Mouse (Mus musculus): Measurements from ENCODE around the gene Cpt1c. TPM values are rescaled to one million over a fixed set of nuclear protein-coding genes. Genes with fewer than 3 reads are reported as not detected.

Cpt1c gene
- polyA plus RNA-seq, 1 experiment: 5.5 TPM

- Histone ChIP-seq H3K79me2 (ENCODE audit: control insufficient read depth, insufficient read depth) (no peaks in the 10 kb centered on the region), H3K4me3 (ENCODE audit: insufficient read depth, poor library complexity, severe bottlenecking) (no peak overlapping the region), H3K36me3 (ENCODE audit: control insufficient read depth, insufficient read depth) (no peaks in the 10 kb centered on the region), H3K79me3 (ENCODE audit: low read depth) (no peaks in the 10 kb centered on the region), H3ac (ENCODE audit: control insufficient read depth, insufficient read length, low read depth) (no peak overlapping the region), H3K27me3 (ENCODE audit: control insufficient read depth, insufficient read depth, insufficient read length) (no peaks in the 10 kb centered on the region)
- TF ChIP-seq MAX (IDR thresholded peaks at IDR 0.05): no peak
- TF ChIP-seq USF1 (IDR thresholded peaks at IDR 0.05; ENCODE audit: low read depth): no peak
- TF ChIP-seq CTCF (IDR thresholded peaks at IDR 0.05; ENCODE audit: control insufficient read depth, insufficient read depth, insufficient read length): no peak
- TF ChIP-seq MYOG (IDR thresholded peaks at IDR 0.05; ENCODE audit: control insufficient read depth, extremely low read depth, insufficient read length): no peak
- no peak for TF ChIP-seq FOSL1 (IDR thresholded peaks at IDR 0.05; ENCODE audit: insufficient read depth, low read length, poor library complexity, severe bottlenecking)
- no peak for TF ChIP-seq MYOD1 (IDR thresholded peaks at IDR 0.05; ENCODE audit: control insufficient read depth, insufficient read length, low read depth)
- no peak for TF ChIP-seq CEBPB (IDR thresholded peaks at IDR 0.05; ENCODE audit: low read depth)
Measured at GRCm38 (mm10) chr7:44956266-44956665, 18.4 kb downstream of the Cpt1c start.

- no peaks in the 10 kb centered on the region for H3K79me3 ChIP-seq (ENCODE audit: low read depth)
- no peaks in the 10 kb centered on the region for H3K27me3 ChIP-seq (ENCODE audit: control insufficient read depth, insufficient read depth, insufficient read length)
- TF ChIP-seq CTCF (IDR thresholded peaks at IDR 0.05; ENCODE audit: control insufficient read depth, insufficient read depth, insufficient read length) (no peak), MYOD1 (IDR thresholded peaks at IDR 0.05; ENCODE audit: control insufficient read depth, insufficient read length, low read depth) (no peak), FOSL1 (IDR thresholded peaks at IDR 0.05; ENCODE audit: insufficient read depth, low read length, poor library complexity, severe bottlenecking) (no peak), CEBPB (IDR thresholded peaks at IDR 0.05; ENCODE audit: low read depth) (no peak), MYOG (IDR thresholded peaks at IDR 0.05; ENCODE audit: control insufficient read depth, extremely low read depth, insufficient read length) (no peak), USF1 (IDR thresholded peaks at IDR 0.05; ENCODE audit: low read depth) (no peak), MAX (IDR thresholded peaks at IDR 0.05) (no peak)
- H3K79me2 ChIP-seq (ENCODE audit: control insufficient read depth, insufficient read depth): no peaks in the 10 kb centered on the region
- H3K4me3 ChIP-seq (ENCODE audit: insufficient read depth, poor library complexity, severe bottlenecking): no peak overlapping the region
- H3K36me3 ChIP-seq (ENCODE audit: control insufficient read depth, insufficient read depth): no peaks in the 10 kb centered on the region
- no peak overlapping the region for H3ac ChIP-seq (ENCODE audit: control insufficient read depth, insufficient read length, low read depth)
Measured at GRCm38 (mm10) chr7:44955628-44956027, 19.0 kb downstream of the Cpt1c start.

- no peaks in the 10 kb centered on the region for H3K79me2 ChIP-seq (ENCODE audit: control insufficient read depth, insufficient read depth)
- H3K36me3 ChIP-seq (ENCODE audit: control insufficient read depth, insufficient read depth): no peaks in the 10 kb centered on the region
- no peak overlapping the region for H3K4me3 ChIP-seq (ENCODE audit: insufficient read depth, poor library complexity, severe bottlenecking)
- no peak overlapping the region for H3ac ChIP-seq (ENCODE audit: control insufficient read depth, insufficient read length, low read depth)
- TF ChIP-seq MYOD1 (IDR thresholded peaks at IDR 0.05; ENCODE audit: control insufficient read depth, insufficient read length, low read depth): no peak
- no peak for TF ChIP-seq MYOG (IDR thresholded peaks at IDR 0.05; ENCODE audit: control insufficient read depth, extremely low read depth, insufficient read length)
- TF ChIP-seq CTCF (IDR thresholded peaks at IDR 0.05; ENCODE audit: control insufficient read depth, insufficient read depth, insufficient read length): no peak
- no peak for TF ChIP-seq CEBPB (IDR thresholded peaks at IDR 0.05; ENCODE audit: low read depth)
- no peak for TF ChIP-seq FOSL1 (IDR thresholded peaks at IDR 0.05; ENCODE audit: insufficient read depth, low read length, poor library complexity, severe bottlenecking)
- no peak for TF ChIP-seq MAX (IDR thresholded peaks at IDR 0.05)
- no peak for TF ChIP-seq USF1 (IDR thresholded peaks at IDR 0.05; ENCODE audit: low read depth)
- H3K27me3 ChIP-seq (ENCODE audit: control insufficient read depth, insufficient read depth, insufficient read length): peaks cover 4% of the 10 kb centered on the region
- H3K79me3 ChIP-seq (ENCODE audit: low read depth): no peaks in the 10 kb centered on the region
Measured at GRCm38 (mm10) chr7:44954091-44954885, 20.4 kb downstream of the Cpt1c start.

- no peaks in the 10 kb centered on the region for H3K36me3 ChIP-seq (ENCODE audit: control insufficient read depth, insufficient read depth)
- H3ac ChIP-seq (ENCODE audit: control insufficient read depth, insufficient read length, low read depth): no peak overlapping the region
- TF ChIP-seq MYOG (IDR thresholded peaks at IDR 0.05; ENCODE audit: control insufficient read depth, extremely low read depth, insufficient read length): no peak
- TF ChIP-seq CEBPB (IDR thresholded peaks at IDR 0.05; ENCODE audit: low read depth): no peak
- no peak for TF ChIP-seq CTCF (IDR thresholded peaks at IDR 0.05; ENCODE audit: control insufficient read depth, insufficient read depth, insufficient read length)
- TF ChIP-seq USF1 (IDR thresholded peaks at IDR 0.05; ENCODE audit: low read depth): no peak
- no peak for TF ChIP-seq MAX (IDR thresholded peaks at IDR 0.05)
- no peak overlapping the region for H3K4me3 ChIP-seq (ENCODE audit: insufficient read depth, poor library complexity, severe bottlenecking)
- H3K27me3 ChIP-seq (ENCODE audit: control insufficient read depth, insufficient read depth, insufficient read length): peaks cover 4% of the 10 kb centered on the region
- H3K79me2 ChIP-seq (ENCODE audit: control insufficient read depth, insufficient read depth): no peaks in the 10 kb centered on the region
- no peaks in the 10 kb centered on the region for H3K79me3 ChIP-seq (ENCODE audit: low read depth)
Measured at GRCm38 (mm10) chr7:44953561-44953960, 21.1 kb downstream of the Cpt1c start.

GRCm38 (mm10) chr7:44952611-44953306 is 21.9 kb downstream of the Cpt1c start:
- peak overlapping the region; percentile 27 for H3K4me3 ChIP-seq (ENCODE audit: insufficient read depth, poor library complexity, severe bottlenecking)
- no peaks in the 10 kb centered on the region for H3K79me3 ChIP-seq (ENCODE audit: low read depth)
- peaks cover 9% of the 10 kb centered on the region for H3K27me3 ChIP-seq (ENCODE audit: control insufficient read depth, insufficient read depth, insufficient read length)
- no peaks in the 10 kb centered on the region for H3K79me2 ChIP-seq (ENCODE audit: control insufficient read depth, insufficient read depth)
- peak overlapping the region; percentile 51 for H3ac ChIP-seq (ENCODE audit: control insufficient read depth, insufficient read length, low read depth)
- TF ChIP-seq CEBPB (IDR thresholded peaks at IDR 0.05; ENCODE audit: low read depth) (no peak), MYOG (IDR thresholded peaks at IDR 0.05; ENCODE audit: control insufficient read depth, extremely low read depth, insufficient read length) (no peak)
- H3K36me3 ChIP-seq (ENCODE audit: control insufficient read depth, insufficient read depth): no peaks in the 10 kb centered on the region

Measured in C2C12 (cell line).